Mouse (Mus musculus): Measurements from ENCODE around the gene Smim24.

Gene Smim24

GRCm38 (mm10) chr10:81365672-81366476 lies 27.0 kb upstream of the Smim24 start, which contains the start of gene 4930404N11Rik:
TSS of gene 4930404N11Rik (minus strand) at chr10:81365816.
- DNase-seq = no peak

DNA sequence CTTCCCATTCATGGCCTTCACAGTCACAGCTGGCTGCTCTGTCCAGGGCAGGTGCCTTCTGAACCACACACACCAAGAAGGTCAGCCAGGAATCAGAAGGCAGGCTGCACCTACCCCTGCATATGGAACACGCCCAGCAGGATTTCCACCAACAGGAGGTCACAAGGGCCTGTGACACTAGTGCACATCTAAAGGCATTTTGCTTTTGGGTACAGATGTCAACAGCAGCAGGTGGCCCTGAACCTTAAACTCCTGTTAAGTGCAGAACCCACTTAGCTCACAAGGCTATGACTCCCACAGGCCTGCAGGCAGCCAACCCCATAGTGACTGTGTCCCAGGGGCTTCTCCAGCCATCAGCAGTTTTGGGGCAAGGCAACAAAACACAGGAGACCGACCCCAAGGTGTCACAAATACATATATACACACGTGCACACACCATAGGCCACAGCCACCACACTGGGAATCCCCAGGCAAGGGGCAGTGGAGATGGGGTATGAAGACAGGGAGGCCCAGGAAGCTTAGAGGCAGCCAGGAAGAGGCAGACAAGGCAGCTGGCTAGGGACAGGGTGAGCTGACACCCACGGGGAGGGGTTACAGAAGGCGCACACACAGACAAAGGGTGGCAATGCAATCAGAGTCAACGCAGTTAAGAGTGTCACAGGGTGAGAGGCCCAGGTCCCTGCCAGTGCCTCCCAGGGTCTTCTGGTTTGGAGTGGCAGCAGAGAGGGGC lies 26.2 kb upstream of the Smim24 start:
- DNase-seq = no peak

GRCm38 (mm10) chr10:81367207-81367495 lies 25.7 kb upstream of the Smim24 start:
- no peak for DNase-seq

DNA sequence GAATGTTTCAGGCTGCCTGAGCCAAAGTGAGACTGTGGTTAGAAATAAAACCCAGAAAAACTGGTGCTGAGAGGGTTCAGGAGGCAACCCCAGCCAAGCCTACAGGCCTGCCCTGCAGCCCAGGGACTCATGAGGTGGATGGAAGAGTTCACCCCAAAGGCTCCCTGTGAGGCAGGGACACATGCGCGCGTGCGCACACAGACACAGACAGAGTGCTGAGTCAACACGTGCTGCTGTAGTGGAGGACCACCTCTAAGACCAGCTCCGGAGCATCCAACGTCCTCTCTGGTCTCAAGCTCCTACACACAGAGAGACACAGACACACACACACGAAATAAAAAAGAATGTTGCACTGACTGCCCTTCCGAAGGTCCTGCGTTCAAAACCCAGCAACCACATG lies 17.5 kb upstream of the Smim24 start:
- DNase-seq = no peak

DNA sequence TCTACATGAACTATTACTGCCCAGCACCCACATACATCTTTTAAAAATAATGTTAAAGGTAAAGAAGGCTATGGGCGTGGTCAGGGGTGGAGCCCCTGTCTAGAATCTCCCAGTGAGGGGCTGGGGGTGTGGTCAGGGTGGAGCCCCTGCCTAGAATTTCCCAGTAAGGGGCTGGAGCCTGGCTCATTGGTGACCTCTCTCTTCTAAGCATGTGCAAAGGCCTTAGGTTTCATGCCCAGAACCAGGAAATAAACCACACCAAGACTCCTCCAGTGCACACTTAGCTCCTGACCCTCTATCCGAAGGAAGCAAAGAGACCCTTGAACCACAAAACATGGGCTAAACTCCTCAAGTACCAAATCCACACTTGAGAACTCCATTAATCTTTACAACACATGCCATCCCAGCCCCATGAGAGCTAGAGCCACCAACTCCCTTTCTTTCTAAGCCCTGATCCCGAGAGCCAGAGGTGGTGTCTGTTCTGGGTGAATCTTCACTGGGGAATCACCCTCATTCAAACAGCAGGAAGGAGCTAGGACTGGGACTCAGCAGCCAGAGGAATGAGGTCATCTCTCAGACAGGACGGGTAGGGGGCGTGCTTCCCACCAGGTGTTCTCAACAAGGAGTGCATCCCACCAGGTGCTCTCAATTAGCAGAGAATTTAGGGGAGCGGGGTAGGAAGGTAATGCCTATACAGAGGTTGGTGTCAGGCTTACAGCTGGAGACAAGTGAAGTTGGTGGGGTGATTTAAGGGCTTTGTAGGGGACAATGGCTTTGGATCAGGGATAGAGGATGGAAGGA lies 16.1 kb upstream of the Smim24 start:
- DNase-seq = peak; percentile 43

DNA sequence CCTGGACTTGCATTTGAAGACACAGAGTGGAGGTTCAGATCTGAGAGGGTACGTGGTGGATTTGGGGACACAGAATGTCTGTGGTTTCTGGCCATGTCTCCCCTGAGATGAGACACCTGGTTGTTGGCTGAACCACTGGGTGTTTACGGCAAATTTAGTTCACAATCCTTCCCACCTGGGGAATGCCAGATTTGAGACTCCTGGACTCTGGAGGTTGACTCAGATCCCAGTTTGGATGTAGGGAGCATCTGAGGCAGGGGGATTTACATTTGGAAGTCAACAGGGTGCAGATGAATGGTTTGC lies 15.5 kb upstream of the Smim24 start:
- DNase-seq = no peak

DNA sequence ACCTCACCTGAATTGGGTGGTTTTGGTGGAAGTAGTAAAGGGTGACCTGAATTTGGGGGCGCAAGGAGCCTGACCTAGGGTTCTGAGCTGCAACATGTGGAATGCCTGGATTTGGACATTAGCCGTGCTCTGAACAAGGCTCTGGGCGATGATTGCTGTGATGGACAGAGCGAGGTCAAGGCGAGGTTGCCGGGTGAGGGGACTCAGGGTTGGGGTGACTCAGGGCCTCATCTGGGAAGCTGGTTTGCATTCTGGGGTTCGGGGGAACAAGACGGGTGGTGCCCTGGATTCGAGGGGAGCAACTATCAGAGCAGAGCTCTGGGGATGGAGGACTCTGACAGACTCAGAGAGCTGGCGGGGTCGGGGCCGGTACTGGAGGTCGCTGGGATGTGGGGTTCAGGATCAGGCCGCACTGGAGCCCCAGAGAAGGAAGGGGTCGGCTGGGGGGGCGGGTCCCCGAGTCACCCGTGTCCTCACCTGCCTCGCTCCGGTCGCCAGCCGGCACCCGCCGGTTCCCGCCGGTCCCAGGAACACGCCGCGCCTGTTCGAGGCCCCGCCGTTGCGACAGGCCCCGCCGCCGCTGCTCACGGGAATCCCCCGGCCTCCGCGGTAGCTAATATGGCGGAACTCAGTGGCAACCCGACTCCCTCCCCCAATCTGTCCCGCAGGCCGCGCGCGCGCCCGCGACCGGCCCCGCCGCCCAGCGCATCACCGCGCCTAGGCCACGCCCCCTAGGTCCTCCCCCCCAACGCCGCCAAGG lies 14.9 kb upstream of the Smim24 start, which contains the start of gene Fzr1:
Fzr1 (minus strand) TSS at position 724 of the 760 bp plus-strand sequence.
- no peak for DNase-seq

DNA sequence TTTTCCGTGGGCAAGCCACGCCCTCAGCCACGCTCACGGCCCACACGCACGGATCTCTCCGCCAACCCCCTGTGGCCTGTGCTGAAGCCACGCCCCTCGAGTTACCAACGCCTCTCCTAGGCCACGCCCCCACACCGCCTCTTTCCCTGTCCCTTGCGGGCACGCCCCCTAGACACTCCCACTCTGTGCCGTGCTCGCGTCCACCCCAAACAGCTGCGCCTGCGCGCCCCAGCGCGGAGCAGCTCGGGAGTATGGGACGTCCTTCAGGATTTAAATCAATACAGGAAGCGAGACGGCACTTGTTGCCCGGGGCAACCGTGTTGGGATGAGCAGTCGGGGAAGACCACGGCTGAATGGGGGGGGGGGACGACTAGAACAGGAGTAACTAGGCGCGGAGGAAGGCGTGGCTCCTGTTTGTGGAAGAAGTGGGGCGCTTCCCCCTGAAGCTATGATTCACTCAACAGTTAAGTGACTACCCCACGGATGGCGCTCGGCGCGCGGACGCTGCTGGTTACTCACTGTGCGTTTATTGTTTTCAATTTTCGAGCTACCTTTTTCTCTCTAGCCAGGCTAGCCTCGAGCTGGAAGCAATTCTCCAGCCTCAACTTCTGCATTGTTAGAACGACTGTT lies 14.2 kb upstream of the Smim24 start:
- DNase-seq = peak; percentile 100

DNA sequence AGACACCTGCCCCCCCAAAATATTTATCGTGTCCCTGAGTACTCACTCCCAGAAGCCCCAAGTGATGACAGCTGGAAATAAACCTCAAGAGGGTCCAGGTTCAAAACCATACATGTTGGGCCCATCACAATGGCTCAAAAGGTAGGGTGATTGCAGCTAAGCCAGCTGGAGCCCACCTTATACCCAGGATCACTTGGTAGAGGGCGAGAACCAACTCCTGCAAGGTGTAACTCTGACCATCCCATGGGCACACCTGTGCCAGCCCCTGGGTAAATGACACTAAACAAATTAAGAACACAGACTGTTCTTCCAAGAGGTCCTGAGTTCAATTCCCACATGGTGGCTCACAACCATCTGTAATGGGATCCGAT lies 13.7 kb upstream of the Smim24 start:
- no peak for DNase-seq

- no peak for DNase-seq
Measured at GRCm38 (mm10) chr10:81379809-81380378, 13.0 kb upstream of the Smim24 start.

DNA sequence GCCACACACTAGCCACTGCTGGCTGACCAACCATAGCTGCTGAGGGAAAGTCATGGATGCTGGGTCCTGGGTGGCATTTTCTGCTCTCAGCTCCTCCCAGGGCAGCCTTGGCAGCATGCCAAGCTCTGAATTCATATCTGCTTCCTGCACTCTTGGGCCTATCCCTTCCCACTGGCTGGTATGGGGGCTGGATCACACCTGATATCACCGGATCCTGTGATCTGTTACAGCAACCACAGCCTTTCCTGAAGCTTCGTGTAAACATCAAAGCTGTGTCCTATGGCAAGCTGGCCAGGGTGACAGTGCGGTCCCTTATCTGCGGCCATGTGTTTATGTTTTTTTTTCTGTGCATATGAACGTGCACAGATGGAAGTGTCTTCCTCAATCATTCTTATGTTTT lies 10.8 kb upstream of the Smim24 start:
- DNase-seq = no peak

DNA sequence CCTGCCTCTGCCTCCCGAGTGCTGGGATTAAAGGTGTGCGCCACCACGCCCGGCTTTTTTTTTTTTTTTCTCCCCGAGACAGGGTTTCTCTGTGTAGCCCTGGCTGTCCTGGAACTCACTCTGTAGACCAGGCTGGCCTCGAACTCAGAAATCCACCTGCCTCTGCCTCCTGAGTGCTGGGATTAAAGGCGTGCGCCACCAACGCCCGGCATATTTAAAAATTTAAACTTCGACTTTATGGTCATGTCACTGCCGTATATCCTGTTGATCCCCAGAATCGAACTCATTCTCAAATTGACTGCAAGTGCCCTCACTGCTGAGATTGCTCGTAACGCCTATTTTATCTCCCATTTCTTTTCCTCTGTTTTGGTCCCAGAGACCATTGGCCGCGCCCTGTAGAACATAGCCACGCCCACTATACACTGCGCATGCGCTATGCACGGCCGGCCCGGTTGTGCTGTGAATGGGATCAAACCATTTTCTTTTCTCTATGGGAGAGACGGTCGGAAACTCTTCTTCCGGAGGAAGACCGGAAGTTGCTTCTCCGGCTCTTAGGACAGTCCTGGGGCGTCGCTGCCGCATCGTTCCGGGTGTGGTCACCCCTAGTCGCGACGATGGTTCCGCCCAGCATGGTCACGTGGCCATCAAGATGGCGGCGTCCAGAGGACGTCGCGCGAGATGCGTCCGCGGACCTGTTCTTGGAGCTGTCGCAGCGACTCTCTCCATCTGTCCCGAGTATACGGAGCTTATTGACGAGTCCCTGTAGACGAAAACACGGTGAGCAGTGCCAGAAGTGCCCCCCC lies 8.8 kb upstream of the Smim24 start, which contains the start of the genes Dohh and Gm48551:
Dohh (plus strand) TSS at position 627 of the 803 bp plus-strand sequence.
Gm48551 (plus strand) TSS at position 665 of the 803 bp plus-strand sequence.
- DNase-seq = peak; percentile 98

DNA sequence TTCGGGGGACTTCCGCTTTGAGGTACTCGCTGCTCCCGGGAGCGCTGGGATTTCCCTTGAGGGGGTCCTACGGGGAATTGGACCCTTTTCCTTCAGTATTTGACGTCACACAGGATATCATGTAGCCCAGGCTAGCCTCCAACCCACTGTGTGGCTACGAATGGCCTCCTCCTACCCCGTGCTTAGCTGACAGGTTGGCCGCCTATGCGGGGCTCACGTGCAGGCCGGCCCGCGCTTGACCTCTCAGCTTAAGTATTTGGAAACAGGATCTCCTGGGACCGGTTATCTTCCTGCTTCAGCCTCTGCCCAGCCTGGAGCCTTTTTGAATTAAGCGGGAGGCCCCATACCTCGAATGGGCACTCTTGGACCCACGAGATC lies 8.3 kb upstream of the Smim24 start:
- DNase-seq = no peak

DNA sequence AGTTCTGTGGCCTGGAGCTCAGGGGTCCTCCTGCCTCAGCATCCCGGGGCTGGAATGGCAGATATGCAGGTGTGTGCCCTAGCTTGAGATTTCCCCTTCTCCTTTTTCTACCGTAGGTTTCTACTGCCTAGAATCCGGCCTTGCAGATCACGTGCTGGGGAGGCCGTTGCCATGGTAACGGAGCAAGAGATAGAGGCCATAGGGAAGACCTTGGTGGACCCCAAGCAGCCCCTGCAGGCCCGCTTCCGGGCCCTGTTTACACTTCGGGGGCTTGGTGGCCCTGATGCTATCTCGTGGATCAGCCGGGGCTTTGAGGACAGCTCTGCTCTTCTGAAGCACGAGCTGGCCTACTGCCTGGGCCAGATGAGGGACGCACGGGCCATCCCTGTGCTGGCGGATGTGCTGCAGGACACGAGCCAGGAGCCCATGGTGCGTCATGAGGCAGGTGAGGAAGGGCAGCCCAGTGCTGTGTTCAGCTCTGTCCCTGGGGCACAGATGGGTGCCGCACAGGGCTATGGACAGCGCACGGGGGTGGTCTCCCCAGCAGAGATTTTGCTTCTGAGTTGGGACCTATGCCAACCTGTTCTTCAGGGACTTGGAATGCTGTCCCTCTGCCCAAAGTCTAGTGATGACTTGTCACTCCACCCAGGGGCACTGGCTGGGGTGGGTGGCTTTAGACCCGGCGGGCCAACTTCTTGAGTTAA lies 7.1 kb upstream of the Smim24 start:
- no peak for DNase-seq

DNA sequence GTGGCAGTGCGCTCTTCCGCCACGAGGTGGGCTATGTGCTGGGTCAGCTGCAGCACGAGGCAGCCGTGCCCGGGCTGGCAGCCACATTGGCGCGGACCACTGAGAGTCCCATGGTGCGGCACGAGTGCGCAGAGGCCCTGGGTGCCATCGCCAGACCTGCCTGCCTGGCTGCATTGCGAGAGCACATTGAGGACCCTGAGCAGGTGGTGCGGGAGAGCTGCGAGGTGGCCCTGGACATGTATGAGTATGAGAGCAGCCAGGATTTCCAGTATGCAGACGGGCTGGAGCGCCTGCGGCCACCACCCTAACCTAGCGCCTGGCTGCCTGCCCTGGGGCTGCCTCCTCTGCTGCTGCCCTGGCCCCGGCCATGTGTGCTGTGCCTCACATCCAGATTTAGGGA lies 5.1 kb upstream of the Smim24 start:
- no peak for DNase-seq

- no peak for DNase-seq
Measured at GRCm38 (mm10) chr10:81388505-81389055, 4.3 kb upstream of the Smim24 start, which contains the start of gene Gm48552. TSS of gene Gm48552 (plus strand) at chr10:81389005.

GRCm38 (mm10) chr10:81389373-81389772 lies 3.5 kb upstream of the Smim24 start:
- DNase-seq = no peak

DNA sequence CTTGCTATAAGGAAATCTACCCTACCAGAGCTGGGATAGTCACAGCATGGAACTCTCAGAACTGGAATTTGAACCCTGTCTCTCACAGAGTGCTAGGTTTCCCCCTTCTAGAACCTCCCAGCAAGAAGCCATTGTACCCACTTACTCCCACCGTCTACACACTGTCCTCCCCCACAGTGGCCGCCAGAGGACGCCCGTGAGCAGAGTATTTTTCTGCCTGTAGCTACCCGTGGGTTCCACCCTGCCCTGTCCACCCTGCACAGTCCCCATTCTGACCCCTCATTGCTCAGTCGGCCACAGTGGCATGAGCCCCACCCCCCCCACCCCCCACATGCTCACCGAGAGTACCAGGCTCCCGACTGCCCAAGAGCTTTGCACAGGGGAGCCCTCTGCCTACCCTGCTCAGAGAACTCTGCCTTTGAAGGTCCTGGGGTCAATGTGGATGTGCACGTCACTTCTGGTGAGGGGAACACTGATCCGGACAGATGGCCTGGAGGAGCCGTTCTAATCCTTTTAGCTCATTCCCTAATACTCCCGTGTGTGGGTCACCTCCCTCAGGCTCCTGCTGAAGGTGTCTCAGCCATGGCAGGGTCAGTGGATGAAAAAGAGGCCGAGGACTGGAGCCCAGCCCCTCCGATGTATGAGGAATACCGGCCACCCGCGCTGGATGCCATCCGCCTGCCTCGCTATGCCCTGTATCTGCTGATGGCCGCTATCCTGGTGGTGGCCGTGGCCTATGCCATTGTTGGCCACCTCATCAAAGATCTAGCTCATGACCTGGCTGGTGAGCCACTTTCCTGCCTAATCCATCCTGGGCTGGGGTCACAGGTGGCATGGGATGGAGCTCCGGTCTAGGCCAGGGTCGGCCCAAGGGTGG lies 2.8 kb upstream of the Smim24 start:
- DNase-seq = peak; percentile 78

GRCm38 (mm10) chr10:81390678-81390965 lies 2.2 kb upstream of the Smim24 start:
- DNase-seq = no peak

Measured in thymus, postnatal 25 days (tissue).